Mouse (Mus musculus): ENCODE data around the gene Insl3. TPM values are rescaled to one million over a fixed set of nuclear protein-coding genes. Genes with fewer than 3 reads are reported as not detected.

Insl3 gene
- polyA plus RNA-seq, 1 experiment = 52.4 TPM

DNA sequence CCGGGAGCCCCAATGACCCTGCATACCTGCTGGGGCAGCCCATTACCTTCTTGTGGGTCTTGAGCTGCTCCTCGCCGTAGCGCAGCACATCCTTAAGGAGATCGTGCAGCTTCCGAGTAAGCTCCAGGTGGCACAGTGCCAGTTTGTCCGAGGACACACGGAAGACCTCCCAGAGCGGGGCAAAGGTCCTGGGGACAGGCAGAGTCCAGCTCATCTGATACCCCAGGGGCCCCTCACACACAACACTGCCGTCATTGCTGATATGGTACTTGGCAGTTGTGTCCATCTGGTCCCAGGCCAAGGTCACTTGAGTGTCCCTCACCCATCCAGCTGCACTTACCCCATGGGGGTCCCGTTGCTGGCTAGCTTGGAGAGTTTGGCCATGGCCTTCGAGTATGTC is 28.1 kb downstream of the Insl3 start:
- Histone ChIP-seq H3K36me3 (ENCODE audit: control insufficient read depth, insufficient read depth, low read length) (peaks cover 54% of the 10 kb centered on the region), H3K4me1 (ENCODE audit: control insufficient read depth, insufficient read depth, insufficient read length) (no peaks in the 10 kb centered on the region), H3K27me3 (ENCODE audit: control insufficient read depth, insufficient read depth, low read length) (no peaks in the 10 kb centered on the region), H3K27ac (ENCODE audit: insufficient read depth, low read length) (no peak overlapping the region), H3K4me3 (ENCODE audit: extremely low read depth, insufficient read depth, insufficient read length) (no peak overlapping the region)
- 94% methylated on average over 12 of the region's 12 CpGs for WGBS
- no peak for TF ChIP-seq POLR2A (IDR thresholded peaks at IDR 0.05; ENCODE audit: low read depth, low read length)
- TF ChIP-seq CTCF (IDR thresholded peaks at IDR 0.05; ENCODE audit: extremely low read depth, insufficient read depth, insufficient read length, insufficient replicate concordance) = no peak
- no peak for DNase-seq (ENCODE audit: low read depth in 1 of 2, low spot score in 2 of 2)

DNA sequence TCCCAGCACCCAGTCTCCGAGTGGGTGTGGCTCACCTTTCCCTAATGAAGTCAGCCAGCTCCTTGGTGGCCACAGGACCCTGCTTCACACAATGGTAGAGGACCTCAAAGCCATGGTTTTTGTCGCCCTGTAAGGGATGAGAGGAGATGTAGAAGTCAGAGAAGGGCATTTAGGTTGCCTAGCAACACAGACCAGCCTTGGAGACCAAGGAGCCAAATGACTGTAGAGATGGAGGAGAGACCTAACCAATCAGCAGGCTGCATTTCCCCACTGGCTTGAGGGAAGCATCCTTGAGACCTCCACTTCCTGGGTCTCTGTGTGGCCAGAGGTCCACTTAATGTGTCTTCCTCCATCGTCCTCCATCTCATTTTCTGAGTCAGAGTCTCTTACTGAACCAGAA is 29.2 kb downstream of the Insl3 start:
- Histone ChIP-seq H3K27ac (ENCODE audit: insufficient read depth, low read length) (no peak overlapping the region), H3K4me1 (ENCODE audit: control insufficient read depth, insufficient read depth, insufficient read length) (no peaks in the 10 kb centered on the region; the same call in 1 of the 2 replicates), H3K4me3 (ENCODE audit: extremely low read depth, insufficient read depth, insufficient read length) (no peak overlapping the region), H3K27me3 (ENCODE audit: control insufficient read depth, insufficient read depth, low read length) (no peaks in the 10 kb centered on the region), H3K36me3 (ENCODE audit: control insufficient read depth, insufficient read depth, low read length) (peaks cover 44% of the 10 kb centered on the region)
- WGBS = 80% methylated on average over 3 of the region's 3 CpGs
- DNase-seq (ENCODE audit: low read depth in 1 of 2, low spot score in 2 of 2) = no peak
- TF ChIP-seq POLR2A (IDR thresholded peaks at IDR 0.05; ENCODE audit: low read depth, low read length) = no peak
- no peak for TF ChIP-seq CTCF (IDR thresholded peaks at IDR 0.05; ENCODE audit: extremely low read depth, insufficient read depth, insufficient read length, insufficient replicate concordance)

DNA sequence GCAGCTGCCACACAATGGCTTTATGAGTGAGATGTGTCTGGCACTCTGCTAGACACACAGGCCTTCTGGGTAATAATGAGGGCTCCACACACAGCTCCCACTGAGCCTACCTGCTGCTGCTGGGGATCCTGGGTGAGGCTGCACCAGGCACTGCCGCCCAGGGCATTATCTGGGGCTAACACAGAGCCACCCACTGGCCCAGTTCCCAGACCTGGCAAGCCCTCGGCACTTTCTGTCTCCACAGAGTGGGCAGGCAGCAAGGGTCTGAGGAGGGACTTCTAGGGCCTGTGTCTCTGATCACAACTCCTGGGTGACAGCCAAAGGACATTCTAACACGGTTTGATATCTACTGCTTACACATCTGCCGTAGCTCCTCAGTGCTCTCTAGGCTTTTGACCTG is 30.2 kb downstream of the Insl3 start:
- 81% methylated on average over 4 of the region's 4 CpGs for WGBS
- peaks cover 6% of the 10 kb centered on the region; the same call in 1 of the 2 replicates for H3K4me1 ChIP-seq (ENCODE audit: control insufficient read depth, insufficient read depth, insufficient read length)
- H3K27ac ChIP-seq (ENCODE audit: insufficient read depth, low read length) = peak overlapping the region; percentile 1; the same call in 1 of the 2 replicates
- DNase-seq (ENCODE audit: low read depth in 1 of 2, low spot score in 2 of 2) = no peak
- TF ChIP-seq CTCF (IDR thresholded peaks at IDR 0.05; ENCODE audit: extremely low read depth, insufficient read depth, insufficient read length, insufficient replicate concordance) = no peak
- no peak for TF ChIP-seq POLR2A (IDR thresholded peaks at IDR 0.05; ENCODE audit: low read depth, low read length)
- no peak overlapping the region for H3K4me3 ChIP-seq (ENCODE audit: extremely low read depth, insufficient read depth, insufficient read length)
- no peaks in the 10 kb centered on the region for H3K27me3 ChIP-seq (ENCODE audit: control insufficient read depth, insufficient read depth, low read length)
- H3K36me3 ChIP-seq (ENCODE audit: control insufficient read depth, insufficient read depth, low read length) = peaks cover 39% of the 10 kb centered on the region

DNA sequence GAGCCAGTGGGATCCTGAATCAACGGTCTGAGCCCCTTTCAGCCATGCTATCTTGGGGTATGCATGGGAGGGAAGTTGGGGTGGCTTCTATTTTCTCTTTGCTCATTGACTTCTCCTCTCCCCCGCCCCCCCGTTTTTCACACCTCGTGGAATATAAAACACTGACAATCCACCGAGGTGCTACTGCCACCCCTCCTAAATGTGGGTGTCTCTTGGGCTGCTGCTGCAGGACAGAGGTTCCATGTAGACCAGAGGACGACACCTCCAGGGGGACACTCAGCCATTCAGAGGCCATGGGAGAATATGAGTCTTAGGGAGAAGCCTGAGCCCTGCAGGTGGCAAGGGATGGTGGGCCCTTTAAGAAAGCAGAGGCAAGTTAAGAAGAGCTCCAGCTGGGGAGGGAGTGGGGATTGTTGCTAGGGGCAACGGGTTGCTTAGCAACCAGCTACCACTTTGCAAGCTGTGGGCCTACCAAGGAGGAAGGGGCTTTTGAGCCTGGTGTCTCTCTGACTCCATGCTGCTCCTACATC is 31.0 kb downstream of the Insl3 start:
- H3K4me3 ChIP-seq (ENCODE audit: extremely low read depth, insufficient read depth, insufficient read length) = no peak overlapping the region

DNA sequence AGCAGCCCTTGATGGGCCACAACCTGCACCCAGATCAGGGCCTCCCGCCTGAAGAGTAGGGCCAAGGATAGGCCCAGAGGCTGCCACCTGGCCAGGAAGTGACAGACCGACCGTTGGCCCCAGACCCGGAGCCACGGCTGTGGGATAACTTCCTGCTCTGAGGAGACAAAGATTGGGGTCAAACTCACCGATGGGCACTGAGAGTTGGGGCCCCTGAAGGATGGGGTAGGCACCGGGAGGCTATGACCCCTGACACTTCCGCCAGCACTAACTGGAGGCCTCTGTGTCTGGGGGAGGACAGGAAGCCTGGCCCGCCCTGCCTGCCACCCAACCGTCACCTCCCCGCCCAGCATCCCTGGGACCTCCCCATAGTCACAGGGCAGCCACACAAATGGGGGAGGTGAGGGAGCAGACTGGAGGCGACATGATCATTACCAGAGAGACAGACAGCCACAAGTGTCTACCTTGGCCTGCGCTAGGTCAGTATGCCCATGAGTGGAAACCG is 34.1 kb downstream of the Insl3 start:
- 4% methylated on average over 14 of the region's 14 CpGs for WGBS
- peaks cover 15% of the 10 kb centered on the region for H3K4me1 ChIP-seq (ENCODE audit: control insufficient read depth, insufficient read depth, insufficient read length)

More for the DNA sequence above, 31.0 kb downstream of the Insl3 start:
- peaks cover 32% of the 10 kb centered on the region for H3K36me3 ChIP-seq (ENCODE audit: control insufficient read depth, insufficient read depth, low read length)
- H3K27ac ChIP-seq (ENCODE audit: insufficient read depth, low read length) = no peak overlapping the region; the same call in 1 of the 2 replicates
- TF ChIP-seq POLR2A (IDR thresholded peaks at IDR 0.05; ENCODE audit: low read depth, low read length) (no peak), CTCF (IDR thresholded peaks at IDR 0.05; ENCODE audit: extremely low read depth, insufficient read depth, insufficient read length, insufficient replicate concordance) (no peak)
- H3K4me1 ChIP-seq (ENCODE audit: control insufficient read depth, insufficient read depth, insufficient read length) = peaks cover 13% of the 10 kb centered on the region
- H3K27me3 ChIP-seq (ENCODE audit: control insufficient read depth, insufficient read depth, low read length) = no peaks in the 10 kb centered on the region
- 80% methylated on average over 7 of the region's 7 CpGs for WGBS
- no peak for DNase-seq (ENCODE audit: low read depth in 1 of 2, low spot score in 2 of 2)

DNA sequence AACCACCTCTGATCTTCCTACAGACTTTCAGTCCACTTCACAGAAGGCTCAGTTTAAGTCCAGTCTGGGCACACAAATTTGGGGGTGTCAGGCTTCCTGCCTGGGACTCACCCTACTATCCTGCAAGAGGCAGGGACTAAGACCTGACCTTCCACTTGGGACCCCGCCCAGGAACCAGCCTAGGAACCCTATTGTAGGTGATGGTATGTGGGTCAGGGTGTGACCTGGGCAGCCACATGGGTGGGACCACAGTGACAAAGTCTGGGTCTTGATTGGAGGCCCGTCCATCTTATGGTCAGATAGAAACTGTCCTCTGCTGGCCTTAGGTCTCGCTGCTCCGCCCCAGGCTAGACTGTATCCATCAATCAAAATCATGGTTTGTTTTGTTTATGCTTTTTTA is 35.4 kb downstream of the Insl3 start:
- peaks cover 22% of the 10 kb centered on the region for H3K4me1 ChIP-seq (ENCODE audit: control insufficient read depth, insufficient read depth, insufficient read length)
- no peaks in the 10 kb centered on the region for H3K27me3 ChIP-seq (ENCODE audit: control insufficient read depth, insufficient read depth, low read length)
- DNase-seq (ENCODE audit: low read depth in 1 of 2, low spot score in 2 of 2) = no peak
- H3K27ac ChIP-seq (ENCODE audit: insufficient read depth, low read length) = peak overlapping the region; percentile 72; the same call in 1 of the 2 replicates
- TF ChIP-seq CTCF (IDR thresholded peaks at IDR 0.05; ENCODE audit: extremely low read depth, insufficient read depth, insufficient read length, insufficient replicate concordance) (no peak), POLR2A (IDR thresholded peaks at IDR 0.05; ENCODE audit: low read depth, low read length) (no peak)
- H3K36me3 ChIP-seq (ENCODE audit: control insufficient read depth, insufficient read depth, low read length) = 0 out of 2 replicates have a peak, but pooled peaks cover 4% of the 10 kb centered on the region
- no peak overlapping the region for H3K4me3 ChIP-seq (ENCODE audit: extremely low read depth, insufficient read depth, insufficient read length)
- 42% methylated on average over 4 of the region's 4 CpGs for WGBS

More for the DNA sequence above, 34.1 kb downstream of the Insl3 start:
- DNase-seq (ENCODE audit: low read depth in 1 of 2, low spot score in 2 of 2) = peak; percentile 68 to 85
- H3K36me3 ChIP-seq (ENCODE audit: control insufficient read depth, insufficient read depth, low read length) = peaks cover 9% of the 10 kb centered on the region
- peak overlapping the region; percentile 71 for H3K4me3 ChIP-seq (ENCODE audit: extremely low read depth, insufficient read depth, insufficient read length)
- H3K27me3 ChIP-seq (ENCODE audit: control insufficient read depth, insufficient read depth, low read length) = no peaks in the 10 kb centered on the region
- H3K27ac ChIP-seq (ENCODE audit: insufficient read depth, low read length) = peak overlapping the region; percentile 79
- no peak for TF ChIP-seq CTCF (IDR thresholded peaks at IDR 0.05; ENCODE audit: extremely low read depth, insufficient read depth, insufficient read length, insufficient replicate concordance)
- TF ChIP-seq POLR2A (IDR thresholded peaks at IDR 0.05; ENCODE audit: low read depth, low read length) = peak; percentile 64
